Mouse (Mus musculus): ENCODE data around the gene Wipf1. TPM values are rescaled to one million over a fixed set of nuclear protein-coding genes. Genes with fewer than 3 reads are reported as not detected.
A peak's percentile ranks its signal among the peaks of the same experiment; 100 is the strongest.

Wipf1 gene
- polyA plus RNA-seq, 1 experiment from 2014 or later, result 12.7 TPM

DNA sequence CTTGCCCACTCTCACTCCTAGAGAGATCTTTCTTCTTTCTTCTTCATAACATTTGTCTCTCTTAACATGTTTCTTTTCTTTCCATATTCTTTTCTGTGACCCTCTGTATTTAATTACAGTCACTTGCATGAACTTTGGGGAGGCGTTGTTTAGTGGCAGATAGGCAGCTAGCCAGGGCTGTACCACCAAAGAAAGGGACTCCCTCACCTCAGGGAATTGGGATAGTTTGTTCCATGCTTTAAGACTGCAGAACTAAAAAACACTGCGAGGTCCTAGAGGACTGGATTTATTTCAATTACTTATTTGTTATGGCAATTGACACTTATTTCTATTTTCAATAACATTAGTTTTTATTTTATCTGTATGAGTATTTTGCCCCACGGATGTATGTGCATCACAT, 9.6 kb upstream of the Wipf1 start:
- no peak for DNase-seq (ENCODE audit: low spot score)
- peaks cover 41% of the 10 kb centered on the region for H3K4me1 ChIP-seq
- peaks cover 19% of the 10 kb centered on the region for H3K27me3 ChIP-seq (replicated peaks; ENCODE audit: low read depth, poor library complexity, severe bottlenecking)
- H3K9me3 ChIP-seq, result no peaks in the 10 kb centered on the region
- H3K27ac ChIP-seq (replicated peaks), result no peak overlapping the region
- WGBS, result 80% methylated on average over 3 of the region's 3 CpGs
- H3K4me3 ChIP-seq, result no peak overlapping the region
- H3K36me3 ChIP-seq (replicated peaks), result no peaks in the 10 kb centered on the region

DNA sequence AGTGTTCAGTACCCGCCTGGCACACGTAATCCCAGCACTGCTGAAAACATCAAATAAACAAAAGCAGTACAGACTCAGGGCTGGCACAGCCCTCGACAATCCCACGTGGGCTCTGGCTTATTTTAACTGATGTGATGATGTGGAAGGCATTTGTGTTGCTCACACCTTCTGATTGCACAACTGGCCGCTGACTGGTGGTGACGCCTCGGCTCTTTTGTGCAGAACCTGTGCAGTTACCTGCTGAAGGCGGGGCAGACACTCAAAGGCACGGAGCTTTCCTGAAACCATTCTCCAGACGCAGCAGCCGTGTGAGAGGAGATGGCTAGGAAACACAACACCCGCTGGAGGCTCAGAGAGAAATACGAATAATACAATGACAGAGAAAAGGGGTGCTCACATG, 9.1 kb upstream of the Wipf1 start:
- peaks cover 36% of the 10 kb centered on the region for H3K4me1 ChIP-seq
- no peaks in the 10 kb centered on the region for H3K9me3 ChIP-seq
- DNase-seq (ENCODE audit: low spot score), result no peak
- H3K36me3 ChIP-seq (replicated peaks), result no peaks in the 10 kb centered on the region
- H3K4me3 ChIP-seq, result no peak overlapping the region
- no peak overlapping the region for H3K27ac ChIP-seq (replicated peaks)
- 84% methylated on average over 13 of the region's 13 CpGs for WGBS
- H3K27me3 ChIP-seq (replicated peaks; ENCODE audit: low read depth, poor library complexity, severe bottlenecking), result peaks cover 14% of the 10 kb centered on the region

- WGBS, result 82% methylated on average over 15 of the region's 15 CpGs
- H3K4me1 ChIP-seq, result peaks cover 24% of the 10 kb centered on the region
- H3K27ac ChIP-seq (replicated peaks), result 0 out of 2 replicates have a peak overlapping the region, but pooled peaks have one; percentile 41
- H3K27me3 ChIP-seq (replicated peaks; ENCODE audit: low read depth, poor library complexity, severe bottlenecking), result 0 out of 2 replicates have a peak, but pooled peaks cover 3% of the 10 kb centered on the region
- no peaks in the 10 kb centered on the region for H3K36me3 ChIP-seq (replicated peaks)
- no peak for DNase-seq (ENCODE audit: low spot score)
- H3K4me3 ChIP-seq, result no peak overlapping the region
- no peaks in the 10 kb centered on the region for H3K9me3 ChIP-seq
Observed at GRCm38 (mm10) chr2:73536091-73536783, 6.7 kb upstream of the Wipf1 start.

- no peaks in the 10 kb centered on the region for H3K27me3 ChIP-seq (replicated peaks; ENCODE audit: low read depth, poor library complexity, severe bottlenecking)
- H3K4me1 ChIP-seq, result peaks cover 23% of the 10 kb centered on the region; the same call in 1 of the 2 replicates
Observed at GRCm38 (mm10) chr2:73534720-73535119, 5.2 kb upstream of the Wipf1 start.

DNA sequence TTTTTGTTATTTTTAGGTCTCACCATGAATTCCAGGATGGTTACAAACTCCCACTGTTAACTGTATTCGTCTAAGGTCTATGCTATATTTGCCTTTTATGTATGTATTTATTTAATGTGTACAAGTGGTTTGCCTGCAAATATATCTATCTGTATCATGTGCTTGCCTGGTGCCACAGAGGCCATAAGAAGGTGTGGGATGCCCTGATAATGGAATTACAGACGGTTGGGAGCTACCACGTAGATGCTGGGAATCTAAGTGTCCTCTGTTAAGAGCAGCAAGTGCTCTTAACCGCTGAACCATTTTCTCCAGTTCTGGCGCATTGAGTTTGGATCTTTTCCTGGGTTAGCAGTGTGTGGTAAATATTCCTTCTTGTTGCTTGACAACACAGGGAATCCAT, 953 bp upstream of the Wipf1 start:
- 72% methylated on average over 5 of the region's 5 CpGs for WGBS
- Histone ChIP-seq H3K27ac (replicated peaks) (no peak overlapping the region), H3K27me3 (replicated peaks; ENCODE audit: low read depth, poor library complexity, severe bottlenecking) (no peaks in the 10 kb centered on the region), H3K4me1 (peaks cover 44% of the 10 kb centered on the region), H3K36me3 (replicated peaks) (peaks cover 7% of the 10 kb centered on the region; the same call in 1 of the 2 replicates), H3K9me3 (no peaks in the 10 kb centered on the region), H3K4me3 (no peak overlapping the region)
- no peak for DNase-seq (ENCODE audit: low spot score)

More at GRCm38 (mm10) chr2:73534720-73535119, 5.2 kb upstream of the Wipf1 start:
- WGBS, result 78% methylated on average over 10 of the region's 10 CpGs
- no peak for DNase-seq (ENCODE audit: low spot score)
- Histone ChIP-seq H3K9me3 (no peaks in the 10 kb centered on the region), H3K27ac (replicated peaks) (no peak overlapping the region), H3K36me3 (replicated peaks) (no peaks in the 10 kb centered on the region), H3K4me3 (no peak overlapping the region)

DNA sequence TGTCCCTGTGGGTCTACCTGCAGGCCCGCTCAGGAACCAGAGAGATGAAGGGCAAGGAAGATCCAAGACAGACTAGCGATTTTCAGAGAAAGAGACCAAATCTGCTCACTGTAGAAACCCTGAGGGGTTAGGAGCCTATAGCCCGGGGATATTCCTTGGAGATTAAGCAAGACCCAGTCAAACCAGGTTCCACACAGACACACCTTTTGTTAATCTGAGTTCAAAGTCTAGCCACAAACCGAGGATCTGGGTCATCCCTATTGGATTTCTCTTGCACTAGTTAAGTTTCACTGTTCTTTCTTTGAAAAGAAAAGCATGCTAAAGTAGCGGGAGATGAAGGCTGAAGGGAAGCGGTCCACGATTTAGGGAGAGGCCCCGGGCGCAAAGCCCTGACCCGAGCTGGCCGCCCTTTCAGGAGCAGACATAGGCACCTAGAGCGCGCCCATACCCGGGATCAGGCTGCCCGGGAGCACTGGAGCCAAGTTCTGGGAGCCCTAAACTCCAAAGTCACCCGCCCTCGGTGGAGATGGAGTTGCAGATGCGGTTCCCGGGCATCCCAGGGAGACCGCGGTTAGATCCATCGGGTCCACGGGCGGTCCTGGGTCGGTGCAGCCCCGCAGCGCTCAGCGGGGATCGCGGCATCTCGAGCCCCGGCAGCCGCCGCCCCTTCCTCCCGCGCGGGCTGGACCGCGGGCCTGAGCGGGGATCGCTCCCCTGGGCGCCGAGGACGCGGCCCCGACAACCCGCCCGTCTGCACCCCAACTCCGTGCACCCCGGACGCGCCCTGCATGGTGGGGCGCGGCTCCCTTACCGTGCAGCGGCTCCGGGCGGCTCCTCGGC, 798 bp downstream of the Wipf1 start:
- no peaks in the 10 kb centered on the region for H3K9me3 ChIP-seq
- H3K36me3 ChIP-seq (replicated peaks), result peaks cover 7% of the 10 kb centered on the region; the same call in 1 of the 2 replicates
- H3K4me3 ChIP-seq, result peak overlapping the region; percentile 97
- WGBS, result 2% methylated on average over 59 of the region's 59 CpGs
- peak; percentile 72 for DNase-seq (ENCODE audit: low spot score)
- H3K4me1 ChIP-seq, result peaks cover 45% of the 10 kb centered on the region
- no peaks in the 10 kb centered on the region for H3K27me3 ChIP-seq (replicated peaks; ENCODE audit: low read depth, poor library complexity, severe bottlenecking)
- H3K27ac ChIP-seq (replicated peaks), result peak overlapping the region; percentile 98

- no peaks in the 10 kb centered on the region for H3K9me3 ChIP-seq
- peak overlapping the region; percentile 97 for H3K4me3 ChIP-seq
- H3K27ac ChIP-seq (replicated peaks), result peak overlapping the region; percentile 51
- DNase-seq (ENCODE audit: low spot score), result no peak
- peaks cover 52% of the 10 kb centered on the region for H3K4me1 ChIP-seq
- no peaks in the 10 kb centered on the region for H3K27me3 ChIP-seq (replicated peaks; ENCODE audit: low read depth, poor library complexity, severe bottlenecking)
- WGBS, result 80% methylated on average over 11 of the region's 11 CpGs
- peaks cover 7% of the 10 kb centered on the region; the same call in 1 of the 2 replicates for H3K36me3 ChIP-seq (replicated peaks)
Observed at GRCm38 (mm10) chr2:73527956-73528355, 1.6 kb downstream of the Wipf1 start.

DNA sequence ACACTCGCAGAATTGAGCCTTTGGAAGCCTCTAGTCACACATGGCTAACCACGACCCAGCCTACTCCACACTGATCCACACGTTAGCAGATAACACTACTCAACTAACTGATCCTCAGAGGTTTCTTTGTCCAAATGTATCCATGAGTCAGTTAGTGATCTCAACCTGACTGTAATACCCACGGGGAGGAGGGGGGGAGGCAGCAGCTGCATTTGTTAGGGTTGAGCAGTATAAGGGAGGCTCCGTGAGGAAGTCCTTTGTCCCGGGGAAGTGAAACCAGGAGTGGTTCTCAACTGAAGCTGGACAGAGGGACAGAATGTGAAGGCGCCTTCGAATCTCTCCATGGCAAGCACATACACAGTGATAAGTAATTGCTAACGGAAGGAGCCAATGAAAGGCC, 2.8 kb downstream of the Wipf1 start:
- H3K27ac ChIP-seq (replicated peaks), result peak overlapping the region; percentile 5; the same call in 1 of the 2 replicates
- no peak for DNase-seq (ENCODE audit: low spot score)
- H3K4me1 ChIP-seq, result peaks cover 65% of the 10 kb centered on the region
- no peaks in the 10 kb centered on the region for H3K9me3 ChIP-seq
- H3K27me3 ChIP-seq (replicated peaks; ENCODE audit: low read depth, poor library complexity, severe bottlenecking), result no peaks in the 10 kb centered on the region
- H3K36me3 ChIP-seq (replicated peaks), result peaks cover 7% of the 10 kb centered on the region; the same call in 1 of the 2 replicates
- 77% methylated on average over 9 of the region's 9 CpGs for WGBS
- peak overlapping the region; percentile 28; the same call in 1 of the 2 replicates for H3K4me3 ChIP-seq

DNA sequence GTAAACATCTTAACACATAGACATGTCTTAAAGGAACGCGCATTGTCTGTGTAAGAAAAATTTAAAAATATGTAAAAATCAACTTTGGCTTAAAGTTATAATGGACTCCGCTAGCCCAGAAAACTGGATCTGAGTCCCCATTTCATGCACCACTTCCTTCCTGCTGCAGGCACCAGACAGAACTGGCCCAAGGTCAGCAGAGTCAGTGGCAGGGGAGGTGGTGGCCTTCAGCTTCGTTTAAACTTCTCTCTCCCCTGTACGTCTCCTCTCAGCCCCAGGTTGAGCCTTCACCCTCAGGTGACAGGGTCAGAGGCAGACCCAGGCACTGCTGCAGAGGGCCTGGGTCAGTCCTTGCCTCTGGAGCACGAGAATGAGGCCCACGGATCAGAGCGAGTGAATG, 6.6 kb downstream of the Wipf1 start:
- peak overlapping the region; percentile 69 for H3K27ac ChIP-seq (replicated peaks)
- H3K9me3 ChIP-seq, result no peaks in the 10 kb centered on the region
- H3K27me3 ChIP-seq (replicated peaks; ENCODE audit: low read depth, poor library complexity, severe bottlenecking), result no peaks in the 10 kb centered on the region
- H3K36me3 ChIP-seq (replicated peaks), result peaks cover 7% of the 10 kb centered on the region; the same call in 1 of the 2 replicates
- H3K4me3 ChIP-seq, result no peak overlapping the region
- no peak for DNase-seq (ENCODE audit: low spot score)
- WGBS, result 54% methylated on average over 8 of the region's 8 CpGs
- peaks cover 56% of the 10 kb centered on the region for H3K4me1 ChIP-seq

DNA sequence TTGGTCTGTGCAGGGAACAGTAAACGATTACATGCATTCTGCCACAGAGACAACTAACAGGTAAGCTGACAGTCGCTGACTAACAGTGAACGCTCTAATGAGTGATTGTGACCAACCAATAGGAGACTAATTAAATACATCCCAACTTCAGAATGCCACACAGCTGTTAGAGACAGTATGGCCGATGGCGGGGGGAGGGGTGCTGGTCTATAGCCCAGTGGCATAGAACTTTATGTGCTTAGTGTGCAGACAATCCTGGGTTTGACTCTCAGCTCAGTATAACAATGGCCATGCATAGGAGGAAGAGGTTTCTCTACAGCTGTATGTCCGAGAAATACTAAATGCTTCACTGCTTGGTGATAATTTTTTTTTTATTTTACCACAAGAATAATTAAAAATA, 7.2 kb downstream of the Wipf1 start:
- peak overlapping the region; percentile 20; the same call in 1 of the 2 replicates for H3K27ac ChIP-seq (replicated peaks)
- no peaks in the 10 kb centered on the region for H3K27me3 ChIP-seq (replicated peaks; ENCODE audit: low read depth, poor library complexity, severe bottlenecking)
- no peak overlapping the region for H3K4me3 ChIP-seq
- WGBS, result 50% methylated on average over 6 of the region's 6 CpGs
- H3K36me3 ChIP-seq (replicated peaks), result peaks cover 7% of the 10 kb centered on the region; the same call in 1 of the 2 replicates
- peaks cover 52% of the 10 kb centered on the region for H3K4me1 ChIP-seq
- no peaks in the 10 kb centered on the region for H3K9me3 ChIP-seq
- DNase-seq (ENCODE audit: low spot score), result peak; percentile 43

- Histone ChIP-seq H3K36me3 (replicated peaks) (peaks cover 4% of the 10 kb centered on the region), H3K27me3 (replicated peaks; ENCODE audit: low read depth, poor library complexity, severe bottlenecking) (no peaks in the 10 kb centered on the region), H3K4me3 (no peak overlapping the region), H3K4me1 (peaks cover 46% of the 10 kb centered on the region), H3K27ac (replicated peaks) (peak overlapping the region; percentile 21; the same call in 1 of the 2 replicates), H3K9me3 (no peaks in the 10 kb centered on the region)
- no peak for DNase-seq (ENCODE audit: low spot score)
- WGBS, result 19% methylated on average over 5 of the region's 5 CpGs
Observed at GRCm38 (mm10) chr2:73521737-73522136, 7.8 kb downstream of the Wipf1 start.

GRCm38 (mm10) chr2:73518966-73519365, 10.6 kb downstream of the Wipf1 start:
- WGBS, result 64% methylated on average over 5 of the region's 5 CpGs
- H3K27me3 ChIP-seq (replicated peaks; ENCODE audit: low read depth, poor library complexity, severe bottlenecking), result no peaks in the 10 kb centered on the region
- peaks cover 48% of the 10 kb centered on the region for H3K4me1 ChIP-seq

More at GRCm38 (mm10) chr2:73518966-73519365, 10.6 kb downstream of the Wipf1 start:
- Histone ChIP-seq H3K27ac (replicated peaks) (no peak overlapping the region), H3K4me3 (no peak overlapping the region), H3K36me3 (replicated peaks) (peaks cover 11% of the 10 kb centered on the region), H3K9me3 (no peaks in the 10 kb centered on the region)
- no peak for DNase-seq (ENCODE audit: low spot score)
